Mouse (Mus musculus) C2C12 (cell line): ENCODE measurements around the gene Hfe2.

Experiments
- CEBPB ChIP-seq: IDR thresholded peaks from one replicate; pipeline ENCODE4 v1.6.1; 2011; ENCODE audit warnings: low read depth, mild to moderate bottlenecking, control low read depth, moderate library complexity
- CTCF ChIP-seq: IDR thresholded peaks from one replicate; pipeline ENCODE4 v1.5.1; 2011; ENCODE audit not compliant: control insufficient read depth, insufficient read depth, insufficient read length
- FOSL1 ChIP-seq: IDR thresholded peaks from one replicate; pipeline ENCODE4 v1.8.0; 2011; ENCODE audit warnings: mild to moderate bottlenecking, low read length; ENCODE audit not compliant: poor library complexity, insufficient read depth, severe bottlenecking
- MAX ChIP-seq: IDR thresholded peaks from one replicate; pipeline ENCODE4 v1.6.1; 2011; ENCODE audit warnings: mild to moderate bottlenecking, control low read depth
- MYOD1 ChIP-seq: IDR thresholded peaks from one replicate; pipeline ENCODE4 v1.6.1; 2011; ENCODE audit warnings: low read depth; ENCODE audit not compliant: control insufficient read depth, insufficient read length
- MYOG ChIP-seq: IDR thresholded peaks from one replicate; pipeline ENCODE4 v1.6.1; 2011; ENCODE audit not compliant: control insufficient read depth, insufficient read length; ENCODE audit errors: extremely low read depth
- USF1 ChIP-seq: IDR thresholded peaks from one replicate; pipeline ENCODE4 v1.6.1; 2011; ENCODE audit warnings: low read depth, mild to moderate bottlenecking, control low read depth, moderate library complexity

- TF ChIP-seq CTCF (no peak), MAX (no peak), FOSL1 (no peak), MYOD1 (no peak), CEBPB (no peak), MYOG (no peak), USF1 (no peak)
These were observed 48.9 kb downstream of the Hfe2 start for GRCm38 (mm10) chr3:96573611-96574511.
